Mouse (Mus musculus) lung, postnatal 0 days (tissue): ENCODE data around the gene Cacna1a.

Experiments used
- CTCF ChIP-seq: IDR thresholded peaks from 2 replicates; pipeline ENCODE4 v1.5.1; 2016; ENCODE audit warnings: antibody characterized with exemption, mild to moderate bottlenecking
- EP300 ChIP-seq: IDR thresholded peaks from 2 replicates; pipeline ENCODE4 v1.6.1; 2016; ENCODE audit warnings: antibody characterized with exemption, mild to moderate bottlenecking, control low read depth

DNA sequence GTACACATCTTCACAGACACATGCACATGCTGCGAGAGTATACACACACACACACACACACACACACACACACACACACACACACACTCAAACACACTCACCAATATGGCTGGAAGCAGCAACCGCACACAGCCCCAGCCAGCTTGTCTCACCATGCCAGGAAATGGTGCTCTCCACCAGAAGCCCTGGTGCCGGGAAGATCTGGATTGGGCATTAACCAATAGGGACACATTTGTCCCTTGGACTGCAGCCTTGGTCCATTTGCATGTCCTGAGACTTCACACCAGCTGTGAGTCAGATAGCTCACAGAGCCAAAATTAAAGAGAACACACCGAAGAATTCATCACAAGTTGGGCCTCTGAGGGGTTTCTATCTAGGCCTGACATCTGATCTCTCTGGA is 189.2 kb downstream of the Cacna1a start:
- no peak for TF ChIP-seq CTCF
- no peak for TF ChIP-seq EP300
